In genomic region chr1:75386149-75386548, GRCm38 (mm10) we compare ENCODE assay signal across 15 mouse cellular contexts. TPM values are rescaled to one million over a fixed set of nuclear protein-coding genes. Genes with fewer than 3 reads are reported as not detected.
DNase-seq lines count a peak whose midpoint lies in the region; ATAC-seq lines count a peak whose summit lies in the region.
"Had no signal": no experiment of that assay in that cellular context is flagged by ENCODE, and none has a peak within 500 bp of the region (broad histone marks: within the 10 kb centered on the region; RNA-seq: fewer than 3 reads in every experiment).

No protein-coding gene starts in this region.

- no peak overlapping the region for H3K9ac ChIP-seq in neural tube, embryonic 12.5 days
- H3K9ac ChIP-seq in hindbrain, embryonic 14.5 days, result peak overlapping the region; percentile 41
- H3K9ac ChIP-seq in neural tube, embryonic 15.5 days (replicated peaks), result peak overlapping the region; percentile 36
- H3K9ac ChIP-seq: stomach, embryonic 15.5 days had no signal

- 20% methylated on average over 4 of the region's 4 CpGs for WGBS in heart, embryonic 10.5 days
- 39% methylated on average over 4 of the region's 4 CpGs for WGBS in neural tube, embryonic 12.5 days
- 33% methylated on average over 4 of the region's 4 CpGs for WGBS in hindbrain, embryonic 14.5 days
- WGBS in neural tube, embryonic 15.5 days, result 26% methylated on average over 4 of the region's 4 CpGs

- intact Hi-C loops in heart, postnatal 10 days (cut with DNase I), result no loop called here

- H3K4me2 ChIP-seq in neural tube, embryonic 12.5 days (replicated peaks), result peak overlapping the region; percentile 47
- peak overlapping the region; percentile 46 for H3K4me2 ChIP-seq in hindbrain, embryonic 14.5 days (replicated peaks)
- peak overlapping the region; percentile 48 for H3K4me2 ChIP-seq in neural tube, embryonic 15.5 days

- peaks cover 82% of the 10 kb centered on the region for H3K4me1 ChIP-seq in heart, embryonic 10.5 days
- H3K4me1 ChIP-seq in neural tube, embryonic 12.5 days, result peaks cover 69% of the 10 kb centered on the region
- H3K4me1 ChIP-seq in hindbrain, embryonic 14.5 days (replicated peaks; ENCODE audit: control insufficient read depth, insufficient read depth, low read length), result peaks cover 63% of the 10 kb centered on the region
- H3K4me1 ChIP-seq in neural tube, embryonic 15.5 days, result peaks cover 75% of the 10 kb centered on the region

- no peak for DNase-seq in heart, embryonic 10.5 days (ENCODE audit: low spot score)
- DNase-seq in heart, postnatal 10 days, result no peak
- DNase-seq in neural tube, embryonic 10.5 days (ENCODE audit: extremely low spot score, low spot score), result no peak
- no peak for DNase-seq in hindbrain, embryonic 14.5 days (ENCODE audit: low spot score)
- DNase-seq in yolk sac, embryonic 10.5 days (ENCODE audit: low spot score), result no peak
- no peak for DNase-seq in spleen, adult 18-20 months
- DNase-seq: adrenal gland, postnatal 36 days; cerebellum, adult 9-11 months; liver; lung, postnatal 4 days had no signal

- peaks cover 39% of the 10 kb centered on the region for H3K27me3 ChIP-seq in heart, embryonic 10.5 days (ENCODE audit: insufficient read depth, poor library complexity, severe bottlenecking)
- peaks cover 56% of the 10 kb centered on the region for H3K27me3 ChIP-seq in neural tube, embryonic 12.5 days (replicated peaks)
- peaks cover 35% of the 10 kb centered on the region for H3K27me3 ChIP-seq in hindbrain, embryonic 14.5 days (ENCODE audit: control insufficient read depth, insufficient read depth, low read length)
- peaks cover 40% of the 10 kb centered on the region for H3K27me3 ChIP-seq in neural tube, embryonic 15.5 days (replicated peaks)

- peaks cover 51% of the 10 kb centered on the region for H3K36me3 ChIP-seq in heart, embryonic 10.5 days
- H3K36me3 ChIP-seq in neural tube, embryonic 12.5 days, result peaks cover 5% of the 10 kb centered on the region
- H3K36me3 ChIP-seq in hindbrain, embryonic 14.5 days (replicated peaks; ENCODE audit: control insufficient read depth, insufficient read depth), result 0 out of 2 replicates have a peak, but pooled peaks cover 3% of the 10 kb centered on the region
- 0 out of 2 replicates have a peak, but pooled peaks cover 2% of the 10 kb centered on the region for H3K36me3 ChIP-seq in neural tube, embryonic 15.5 days

- no peaks in the 10 kb centered on the region for H3K9me3 ChIP-seq in heart, embryonic 10.5 days
- no peaks in the 10 kb centered on the region for H3K9me3 ChIP-seq in neural tube, embryonic 12.5 days
- H3K9me3 ChIP-seq in hindbrain, embryonic 14.5 days (ENCODE audit: control insufficient read depth, low read length), result no peaks in the 10 kb centered on the region
- H3K9me3 ChIP-seq in neural tube, embryonic 15.5 days (replicated peaks), result no peaks in the 10 kb centered on the region
- H3K9me3 ChIP-seq: stomach, embryonic 15.5 days had no signal

- H3K4me3 ChIP-seq in heart, embryonic 10.5 days, result no peak overlapping the region; the same call in 1 of the 2 replicates
- no peak overlapping the region for H3K4me3 ChIP-seq in neural tube, embryonic 12.5 days
- 0 out of 2 replicates have a peak overlapping the region, but pooled peaks have one; percentile 9 for H3K4me3 ChIP-seq in hindbrain, embryonic 14.5 days (replicated peaks; ENCODE audit: low read length)
- peak overlapping the region; percentile 10; the same call in 1 of the 2 replicates for H3K4me3 ChIP-seq in neural tube, embryonic 15.5 days (replicated peaks)
- H3K4me3 ChIP-seq: stomach, embryonic 15.5 days had no signal

- peak overlapping the region; percentile 77; the same call in 1 of the 2 replicates for H3K27ac ChIP-seq in heart, embryonic 10.5 days
- H3K27ac ChIP-seq in neural tube, embryonic 12.5 days, result no peak overlapping the region
- H3K27ac ChIP-seq in hindbrain, embryonic 14.5 days, result no peak overlapping the region
- no peak overlapping the region for H3K27ac ChIP-seq in neural tube, embryonic 15.5 days (replicated peaks)
- H3K27ac ChIP-seq: stomach, embryonic 15.5 days had no signal

- no peak for ATAC-seq in neural tube, embryonic 12.5 days (ENCODE audit: low FRiP score, low read depth)
- 0 out of 2 replicates have a peak, but pooled peaks have one; percentile 11 for ATAC-seq in hindbrain, embryonic 14.5 days (ENCODE audit: low FRiP score)
- no peak for ATAC-seq in neural tube, embryonic 15.5 days (ENCODE audit: low FRiP score)
- ATAC-seq: CD4-positive, CD25-positive, alpha-beta regulatory T cell, adult 4 months had no signal

RNA-seq across cellular contexts. Expression of gene Speg, which starts 11.1 kb away (rescaled TPM):
- 77.9 and 80.0 TPM in 2 replicates for polyA plus RNA-seq in heart, embryonic 10.5 days (2016; fragmentation: Nextera tagmentation; extraction: Ambion mirVana)
- 100 to 1,000 TPM; 104 to 112 TPM for total RNA-seq in heart, postnatal 10 days (2021)
- 15.8 and 17.1 TPM in 2 replicates for polyA plus RNA-seq in neural tube, embryonic 12.5 days (2016; fragmentation: Nextera tagmentation; extraction: Ambion mirVana)
- 18.0 and 22.9 TPM in 2 replicates for polyA plus RNA-seq in hindbrain, embryonic 14.5 days (2014; fragmentation: Nextera tagmentation; extraction: Ambion mirVana)
- 20.1 and 21.7 TPM in 2 replicates for polyA plus RNA-seq in neural tube, embryonic 15.5 days (2015; fragmentation: Nextera tagmentation; extraction: Ambion mirVana)
- total RNA-seq: neutrophil, adult 5-6 weeks had no signal

RNA-seq across cellular contexts. Expression of gene Des, which starts 26.0 kb away (rescaled TPM):
- 341 and 642 TPM in 2 replicates for polyA plus RNA-seq in heart, embryonic 10.5 days (2016; fragmentation: Nextera tagmentation; extraction: Ambion mirVana)
- total RNA-seq in heart, postnatal 10 days (2021), result 100 to 1,000 TPM; 909 to 916 TPM
- polyA plus RNA-seq in neural tube, embryonic 12.5 days (2016; fragmentation: Nextera tagmentation; extraction: Ambion mirVana), result 9.3 and 12.7 TPM in 2 replicates
- 1.0 and 1.7 TPM in 2 replicates for polyA plus RNA-seq in hindbrain, embryonic 14.5 days (2014; fragmentation: Nextera tagmentation; extraction: Ambion mirVana)
- 10.9 and 16.0 TPM in 2 replicates for polyA plus RNA-seq in neural tube, embryonic 15.5 days (2015; fragmentation: Nextera tagmentation; extraction: Ambion mirVana)
- total RNA-seq: neutrophil, adult 5-6 weeks had no signal
- polyA plus RNA-seq: CD4-positive, CD25-positive, alpha-beta regulatory T cell, adult 4 months had no signal

RNA-seq across cellular contexts. Expression of gene Gmppa, which starts 49.6 kb away (rescaled TPM):
- polyA plus RNA-seq in heart, embryonic 10.5 days (2016; fragmentation: Nextera tagmentation; extraction: Ambion mirVana), result 73.4 and 75.4 TPM in 2 replicates
- total RNA-seq in heart, postnatal 10 days (2021), result 10 to 100 TPM; 39.7 to 40.1 TPM
- polyA plus RNA-seq in neural tube, embryonic 12.5 days (2016; fragmentation: Nextera tagmentation; extraction: Ambion mirVana), result 69.9 and 83.5 TPM in 2 replicates
- polyA plus RNA-seq in hindbrain, embryonic 14.5 days (2014; fragmentation: Nextera tagmentation; extraction: Ambion mirVana), result 53.1 and 65.0 TPM in 2 replicates
- polyA plus RNA-seq in neural tube, embryonic 15.5 days (2015; fragmentation: Nextera tagmentation; extraction: Ambion mirVana), result 72.4 and 78.3 TPM in 2 replicates

Comparison
In these comparisons a context has a peak if more than half of its experiments do, and no peak if none do; other contexts are left out.
1. H3K4me3 ChIP-seq: peak in hindbrain, embryonic 14.5 days (single experiment) and neural tube, embryonic 15.5 days (single experiment); none in heart, embryonic 10.5 days (single experiment) and neural tube, embryonic 12.5 days (single experiment).
2. RNA of gene Des, which starts 26.0 kb away (polyA plus RNA-seq): 341 to 642 TPM in heart, embryonic 10.5 days; 10.9 to 16.0 TPM in neural tube, embryonic 15.5 days, 9.3 to 12.7 TPM in neural tube, embryonic 12.5 days and 1.0 to 1.7 TPM in hindbrain, embryonic 14.5 days; every median in the first group is over 10 times any median in the second.
3. Peak in every context shown above with its lines, with median percentiles within 50 percentile points of each other: H3K4me2 ChIP-seq.